Mouse (Mus musculus) ES-Bruce4 (cell line): ENCODE measurements around the gene Sdk2. TPM values are rescaled to one million over a fixed set of nuclear protein-coding genes. Genes with fewer than 3 reads are reported as not detected.

ENCODE experiments used
- H3K27ac ChIP-seq: 2 replicates; pipeline ENCODE4 v1.5.1; 2012; ENCODE audit warnings: low read length, inconsistent platforms; ENCODE audit not compliant: insufficient read depth
- H3K27me3 ChIP-seq: 2 replicates; pipeline ENCODE4 v1.6.1; 2012; ENCODE audit warnings: mild to moderate bottlenecking, low read length, inconsistent platforms; ENCODE audit not compliant: control insufficient read depth, poor library complexity, insufficient read depth, severe bottlenecking
- H3K36me3 ChIP-seq: 2 replicates; pipeline ENCODE4 v1.6.1; 2012; ENCODE audit warnings: inconsistent platforms, mild to moderate bottlenecking, low read length, moderate library complexity; ENCODE audit not compliant: control insufficient read depth, poor library complexity, insufficient read depth, severe bottlenecking
- H3K4me1 ChIP-seq: one replicate; pipeline ENCODE4 v1.8.1; 2011; ENCODE audit warnings: low read length; ENCODE audit not compliant: control insufficient read depth, insufficient read depth
- H3K4me3 ChIP-seq: 2 replicates; pipeline ENCODE4 v1.5.1; 2011; ENCODE audit warnings: low read depth, mild to moderate bottlenecking, low read length
- H3K9ac ChIP-seq: 2 replicates; pipeline ENCODE4 v1.6.1; 2012; ENCODE audit warnings: low read depth, mild to moderate bottlenecking, inconsistent platforms; ENCODE audit not compliant: poor library complexity, severe bottlenecking
- H3K9me3 ChIP-seq: replicated peaks from 2 replicates; pipeline ENCODE4 v1.6.1; 2012; ENCODE audit warnings: mild to moderate bottlenecking, low read length, inconsistent platforms; ENCODE audit not compliant: control insufficient read depth, poor library complexity, insufficient read depth, severe bottlenecking
- CTCF ChIP-seq: IDR thresholded peaks from one replicate; pipeline ENCODE4 v1.8.1; 2011; ENCODE audit warnings: low read depth, low read length
- EP300 ChIP-seq: IDR thresholded peaks from 2 replicates; pipeline ENCODE4 v1.6.1; 2011; ENCODE audit warnings: low read depth, low read length; ENCODE audit not compliant: insufficient read depth
- POLR2A ChIP-seq: IDR thresholded peaks from one replicate; pipeline ENCODE4 v1.8.1; 2011; ENCODE audit warnings: low read length; ENCODE audit not compliant: insufficient read depth
- polyA plus RNA-seq: library from polyadenylated mRNA; stranded (reverse); fragments of >200 nt; gene quantifications from 2 replicates; pipeline ENCODE4 v1.2.4, GENCODE M21; 2011; ENCODE audit warnings: low read depth; ENCODE audit not compliant: missing spikeins, insufficient read depth, insufficient read length

The Sdk2 gene
- polyA plus RNA-seq, 1 experiment: 0.87 TPM

- H3K4me1 ChIP-seq: peaks cover 5% of the 10 kb centered on the region
- H3K4me3 ChIP-seq: no peak overlapping the region
- H3K27me3 ChIP-seq: no peaks in the 10 kb centered on the region
- no peak overlapping the region for H3K9ac ChIP-seq
- no peak overlapping the region for H3K27ac ChIP-seq
- no peaks in the 10 kb centered on the region for H3K9me3 ChIP-seq
- H3K36me3 ChIP-seq: no peaks in the 10 kb centered on the region; the same call in 1 of the 2 replicates
- TF ChIP-seq POLR2A (no peak), CTCF (no peak), EP300 (no peak)
Observed at GRCm38 (mm10) chr11:113736848-113737552, 329.8 kb downstream of the Sdk2 start.

DNA sequence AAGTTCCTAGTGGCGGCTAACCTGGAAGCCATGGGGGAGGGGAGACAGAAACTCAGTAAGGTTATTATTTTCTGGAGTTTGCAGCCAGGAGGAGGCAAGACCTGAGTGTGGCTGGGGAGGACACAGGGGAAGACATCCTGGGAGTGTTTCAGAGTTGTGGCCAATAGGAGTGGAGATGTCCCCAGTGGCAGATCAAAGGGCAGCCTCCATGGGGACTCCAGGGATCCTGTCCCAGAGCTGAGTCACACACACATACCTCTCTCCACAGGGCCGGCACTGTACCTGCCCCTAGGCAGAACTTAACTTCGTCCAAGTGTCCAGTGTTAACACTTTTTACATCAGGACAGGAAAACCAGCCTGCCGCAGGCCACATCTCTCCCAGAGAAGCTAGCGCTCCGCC is 331.7 kb downstream of the Sdk2 start:
- H3K27me3 ChIP-seq: no peaks in the 10 kb centered on the region
- H3K36me3 ChIP-seq: no peaks in the 10 kb centered on the region; the same call in 1 of the 2 replicates
- no peak overlapping the region for H3K9ac ChIP-seq
- no peaks in the 10 kb centered on the region for H3K9me3 ChIP-seq
- no peak overlapping the region for H3K4me3 ChIP-seq
- peaks cover 5% of the 10 kb centered on the region for H3K4me1 ChIP-seq
- TF ChIP-seq CTCF (no peak), EP300 (no peak), POLR2A (no peak)
- no peak overlapping the region for H3K27ac ChIP-seq

GRCm38 (mm10) chr11:113733631-113734364 is 333.0 kb downstream of the Sdk2 start:
- Histone ChIP-seq H3K9me3 (no peaks in the 10 kb centered on the region), H3K36me3 (peaks cover 7% of the 10 kb centered on the region), H3K4me3 (no peak overlapping the region), H3K4me1 (peaks cover 6% of the 10 kb centered on the region), H3K27ac (no peak overlapping the region), H3K27me3 (no peaks in the 10 kb centered on the region), H3K9ac (no peak overlapping the region)
- TF ChIP-seq CTCF (no peak), POLR2A (no peak), EP300 (no peak)

DNA sequence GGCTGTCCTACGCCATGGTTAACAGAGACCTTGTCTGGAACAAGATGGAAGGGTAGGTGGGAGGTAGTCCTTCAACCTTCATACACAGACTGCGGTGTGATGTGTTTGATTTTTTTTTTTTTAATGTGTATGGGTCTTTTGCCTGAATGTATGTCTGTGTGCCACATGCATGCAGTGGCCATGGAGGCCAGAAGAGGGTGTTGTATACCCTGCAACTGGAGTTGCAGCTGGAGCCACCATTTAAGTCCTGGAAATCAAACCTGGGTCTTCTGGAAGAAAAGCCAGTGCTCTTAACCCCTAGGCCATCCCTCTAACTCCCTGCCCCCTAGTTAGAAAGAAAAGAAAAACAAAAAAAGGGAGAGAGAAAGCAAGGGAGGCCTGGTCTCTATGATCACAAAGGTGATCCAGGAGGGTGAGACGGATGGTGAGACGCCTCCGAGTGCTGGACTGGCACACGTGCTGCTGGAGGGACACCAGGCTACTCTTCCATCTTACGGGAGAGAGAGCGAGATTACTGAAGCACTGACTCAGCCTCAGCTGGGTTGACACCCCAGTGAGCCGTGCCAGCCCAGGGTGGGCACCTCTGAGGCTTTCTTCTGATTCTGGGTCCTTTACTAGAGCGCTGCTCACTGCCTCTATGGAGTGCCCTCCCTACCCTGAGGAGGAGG is 334.8 kb downstream of the Sdk2 start:
- H3K9ac ChIP-seq: no peak overlapping the region
- H3K27ac ChIP-seq: no peak overlapping the region
- H3K4me1 ChIP-seq: peaks cover 4% of the 10 kb centered on the region
- H3K27me3 ChIP-seq: no peaks in the 10 kb centered on the region
- no peak overlapping the region for H3K4me3 ChIP-seq
- TF ChIP-seq CTCF (peak; percentile 14), EP300 (no peak), POLR2A (no peak)
- peaks cover 24% of the 10 kb centered on the region for H3K36me3 ChIP-seq
- no peaks in the 10 kb centered on the region for H3K9me3 ChIP-seq

DNA sequence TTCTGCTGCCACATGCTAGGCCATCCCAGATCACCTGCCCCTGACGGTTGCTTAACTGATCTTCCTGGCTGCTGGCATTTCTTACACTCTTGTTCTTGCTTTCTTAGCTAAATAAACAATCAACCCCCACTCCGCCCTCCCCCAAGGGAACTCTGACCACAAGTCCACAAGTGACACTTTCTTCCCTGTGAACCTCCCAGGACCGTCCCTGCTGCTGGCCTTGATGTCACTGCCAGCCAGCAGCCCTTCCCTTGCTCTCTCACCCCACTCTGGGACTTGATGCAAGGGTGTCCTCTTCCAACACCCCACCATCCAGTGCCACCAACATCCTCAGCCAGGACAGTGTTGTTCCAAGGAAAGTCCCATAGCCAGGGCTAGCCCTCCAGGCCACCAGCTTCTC is 336.0 kb downstream of the Sdk2 start:
- TF ChIP-seq EP300 (no peak), POLR2A (no peak), CTCF (no peak)
- no peaks in the 10 kb centered on the region for H3K9me3 ChIP-seq
- H3K4me1 ChIP-seq: peaks cover 4% of the 10 kb centered on the region
- H3K27me3 ChIP-seq: no peaks in the 10 kb centered on the region
- H3K4me3 ChIP-seq: no peak overlapping the region
- peaks cover 25% of the 10 kb centered on the region for H3K36me3 ChIP-seq
- H3K9ac ChIP-seq: no peak overlapping the region
- H3K27ac ChIP-seq: no peak overlapping the region

GRCm38 (mm10) chr11:113729917-113730316 is 336.9 kb downstream of the Sdk2 start:
- TF ChIP-seq POLR2A (no peak), CTCF (no peak), EP300 (no peak)
- H3K4me3 ChIP-seq: no peak overlapping the region
- H3K9me3 ChIP-seq: no peaks in the 10 kb centered on the region
- H3K4me1 ChIP-seq: peaks cover 4% of the 10 kb centered on the region
- H3K27me3 ChIP-seq: no peaks in the 10 kb centered on the region
- no peak overlapping the region for H3K27ac ChIP-seq
- peaks cover 25% of the 10 kb centered on the region for H3K36me3 ChIP-seq
- H3K9ac ChIP-seq: no peak overlapping the region
